Mouse (Mus musculus) embryonic facial prominence, embryonic 11.5 days (tissue): Measurements from ENCODE around the gene Odf3b. TPM values are rescaled to one million over a fixed set of nuclear protein-coding genes. Genes with fewer than 3 reads are reported as not detected.

Source experiments
- polyA plus RNA-seq: library from polyadenylated mRNA; unstranded; fragments of >200 nt; fragmentation: Nextera tagmentation; extraction: Ambion mirVana; gene quantifications from 2 replicates; pipeline ENCODE4 v1.2.1, GENCODE M21; 2014

The Odf3b gene
- polyA plus RNA-seq, 1 experiment from 2014 or later: 0.38 TPM

Other genes with a start within 250 kb of the Odf3b start
- gene Mapk12, start 238.6 kb downstream of the Odf3b start, polyA plus RNA-seq: 10.1 and 11.9 TPM in 2 replicates
- gene Mapk11, start 229.7 kb downstream of the Odf3b start, polyA plus RNA-seq: 12.7 and 13.5 TPM in 2 replicates
- 113 and 122 TPM in 2 replicates for gene Plxnb2, start 198.5 kb downstream of the Odf3b start, polyA plus RNA-seq
- gene Dennd6b, start 182.8 kb downstream of the Odf3b start, polyA plus RNA-seq: 14.9 and 18.6 TPM in 2 replicates
- gene Ppp6r2, start 167.7 kb downstream of the Odf3b start, polyA plus RNA-seq: 22.8 and 25.1 TPM in 2 replicates
- 39.0 and 49.7 TPM in 2 replicates for gene Sbf1, start 64.0 kb downstream of the Odf3b start, polyA plus RNA-seq
- 0.26 TPM in 1 of 2 replicates, not detected in the other for gene Adm2, start 56.6 kb downstream of the Odf3b start, polyA plus RNA-seq
- gene Miox, start 44.9 kb downstream of the Odf3b start, polyA plus RNA-seq: not detected in 2 replicates
- gene Lmf2, start 23.6 kb downstream of the Odf3b start, polyA plus RNA-seq: 21.6 and 33.5 TPM in 2 replicates
- 158 and 171 TPM in 2 replicates for gene Ncaph2, start 23.6 kb downstream of the Odf3b start, polyA plus RNA-seq
- gene Sco2, start 5.4 kb downstream of the Odf3b start, polyA plus RNA-seq: 4.8 and 5.2 TPM in 2 replicates
- gene Tymp, start 2.2 kb downstream of the Odf3b start, polyA plus RNA-seq: 1.4 and 2.1 TPM in 2 replicates
- gene Klhdc7b, start 5.6 kb upstream of the Odf3b start, polyA plus RNA-seq: not detected in 2 replicates
- gene Syce3, start 31.2 kb upstream of the Odf3b start, polyA plus RNA-seq: not detected in 2 replicates
- gene Cpt1b, start 46.6 kb upstream of the Odf3b start, polyA plus RNA-seq: 0.22 and 0.69 TPM in 2 replicates
- gene C730034F03Rik, start 50.3 kb upstream of the Odf3b start, polyA plus RNA-seq: 0.63 and 2.3 TPM in 2 replicates
- 0.15 TPM in 1 of 2 replicates, not detected in the other for gene Gm44502, start 50.4 kb upstream of the Odf3b start, polyA plus RNA-seq
- 42.2 and 46.5 TPM in 2 replicates for gene Chkb, start 50.6 kb upstream of the Odf3b start, polyA plus RNA-seq
- gene Mapk8ip2, start 74.6 kb upstream of the Odf3b start, polyA plus RNA-seq: 5.4 and 6.4 TPM in 2 replicates
- gene Arsa, start 98.1 kb upstream of the Odf3b start, polyA plus RNA-seq: 7.5 and 9.3 TPM in 2 replicates
- 1.5 and 1.6 TPM in 2 replicates for gene Shank3, start 120.3 kb upstream of the Odf3b start, polyA plus RNA-seq
- 0.24 TPM in 1 of 2 replicates, not detected in the other for gene Acr, start 189.0 kb upstream of the Odf3b start, polyA plus RNA-seq
- gene Rabl2, start 212.6 kb upstream of the Odf3b start, polyA plus RNA-seq: 68.1 and 73.9 TPM in 2 replicates